Mouse (Mus musculus) bone marrow, adult 2 months (tissue): Measurements from ENCODE around the gene Siva1. TPM values are rescaled to one million over a fixed set of nuclear protein-coding genes. Genes with fewer than 3 reads are reported as not detected.

ENCODE experiments used
- H3K27ac ChIP-seq: fragments of 200-500 bp; 2 replicates; pipeline ENCODE4 v1.5.1; 2012; ENCODE audit warnings: low read depth, mild to moderate bottlenecking, control low read depth, inconsistent platforms, low read length; ENCODE audit not compliant: control insufficient read depth, poor library complexity, insufficient read depth
- H3K4me1 ChIP-seq: fragments of 200-500 bp; 2 replicates; pipeline ENCODE4 v1.6.1; 2011; ENCODE audit warnings: low read length; ENCODE audit not compliant: control insufficient read depth, insufficient read depth
- H3K4me3 ChIP-seq: fragments of 200-500 bp; replicated peaks from 2 replicates; pipeline ENCODE3; 2011; ENCODE audit warnings: mild to moderate bottlenecking, low read depth, low read length, control low read depth; ENCODE audit not compliant: control insufficient read depth
- CTCF ChIP-seq: fragments of 200-500 bp; IDR thresholded peaks from 2 replicates; pipeline ENCODE4 v1.5.1; 2011; ENCODE audit warnings: low read length, control low read depth; ENCODE audit not compliant: control insufficient read depth, insufficient read depth
- POLR2A ChIP-seq: fragments of 200-500 bp; IDR thresholded peaks from 2 replicates; pipeline ENCODE4 v1.6.1; 2011; ENCODE audit warnings: low read depth, mild to moderate bottlenecking, control low read depth, low read length, borderline replicate concordance; ENCODE audit not compliant: control insufficient read depth
- WGBS: fragments of 180-500 bp; shearing (Covaris S2); methylation state at CpG from one replicate; pipeline ENCODE4 v1.1.7; 2018; 5-methylcytosine and 5-hydroxymethylcytosine counted together
- polyA plus RNA-seq: library from polyadenylated mRNA; stranded (reverse); fragments of >200 nt; gene quantifications from 2 replicates; pipeline ENCODE4 v1.2.4, GENCODE M21; 2011; ENCODE audit warnings: low replicate concordance; ENCODE audit not compliant: missing spikeins, insufficient read depth, insufficient read length

The Siva1 gene
- polyA plus RNA-seq, 1 experiment, result 81.1 TPM

GRCm38 (mm10) chr12:112618981-112619685, 25.3 kb upstream of the Siva1 start:
- peak overlapping the region; percentile 89 for H3K27ac ChIP-seq
- H3K4me1 ChIP-seq, result peaks cover 20% of the 10 kb centered on the region
- 4% methylated on average over 13 of the region's 13 CpGs for WGBS
- 0 out of 2 replicates have a peak, but pooled peaks have one; percentile 27 for TF ChIP-seq POLR2A
- no peak for TF ChIP-seq CTCF
- H3K4me3 ChIP-seq, result peak overlapping the region; percentile 68

- WGBS, result under 1% methylated on average over 55 of the region's 56 CpGs
- Histone ChIP-seq H3K4me1 (peaks cover 20% of the 10 kb centered on the region), H3K27ac (peak within 1 kb of the TSS; percentile 89), H3K4me3 (peak within 1 kb of the TSS; percentile 68)
- peak; percentile 94 for TF ChIP-seq POLR2A
- peak; percentile 21; the same call in 1 of the 2 replicates for TF ChIP-seq CTCF
These were observed 24.7 kb upstream of the Siva1 start, which contains the start of gene Adssl1 for GRCm38 (mm10) chr12:112619686-112620353. Gene Adssl1, plus strand, starts transcription at chr12:112620045.

GRCm38 (mm10) chr12:112620354-112621061, 24.0 kb upstream of the Siva1 start:
- TF ChIP-seq CTCF, result no peak
- TF ChIP-seq POLR2A, result no peak
- 3% methylated on average over 16 of the region's 16 CpGs for WGBS
- peaks cover 20% of the 10 kb centered on the region for H3K4me1 ChIP-seq
- H3K4me3 ChIP-seq, result peak overlapping the region; percentile 68
- peak overlapping the region; percentile 89 for H3K27ac ChIP-seq

DNA sequence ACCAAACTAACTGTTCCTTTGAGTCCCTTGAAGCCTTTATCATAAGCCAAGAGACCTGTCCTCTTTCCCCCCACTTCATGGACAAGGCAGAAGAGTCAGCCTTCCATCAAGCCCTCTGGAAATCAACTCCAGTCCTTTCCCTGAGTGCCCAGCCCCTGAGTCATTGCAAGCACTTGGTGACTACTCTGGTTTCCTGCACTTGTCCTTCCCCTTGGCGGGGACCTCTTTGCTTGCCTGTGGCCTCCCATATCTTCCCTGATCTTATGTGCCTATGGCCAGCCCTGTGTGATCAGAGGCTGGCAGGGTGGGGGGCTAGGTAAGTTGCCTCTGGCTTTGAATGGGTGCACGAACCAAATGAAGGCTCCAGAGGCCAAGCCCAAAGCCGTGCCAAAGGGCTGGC, 22.6 kb upstream of the Siva1 start:
- Histone ChIP-seq H3K4me3 (no peak overlapping the region), H3K4me1 (peaks cover 22% of the 10 kb centered on the region), H3K27ac (no peak overlapping the region)
- TF ChIP-seq POLR2A, result no peak
- no peak for TF ChIP-seq CTCF
- 49% methylated on average over 3 of the region's 3 CpGs for WGBS

DNA sequence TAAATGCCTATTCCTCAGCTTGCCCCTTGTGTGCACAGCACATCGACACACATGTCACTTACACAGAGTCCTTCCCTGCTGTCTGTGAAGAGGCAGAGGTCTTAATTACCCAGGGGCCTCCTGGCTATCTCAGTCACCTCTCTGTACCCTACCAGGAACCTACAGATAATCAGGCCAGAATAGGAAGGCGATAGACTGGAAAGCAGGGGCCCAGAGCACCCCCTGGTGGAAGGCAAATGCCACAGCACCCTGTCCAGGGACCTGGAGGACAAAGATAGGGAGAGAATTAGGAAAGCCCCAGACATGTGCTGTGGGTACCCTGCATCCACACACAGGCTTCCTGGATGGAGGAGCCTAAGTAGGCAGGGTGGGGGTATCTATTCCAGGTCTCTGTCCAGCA, 20.7 kb upstream of the Siva1 start:
- H3K4me3 ChIP-seq, result no peak overlapping the region
- WGBS, result 13% methylated on average over 2 of the region's 2 CpGs
- TF ChIP-seq POLR2A (no peak), CTCF (peak; percentile 89)
- H3K27ac ChIP-seq, result no peak overlapping the region
- H3K4me1 ChIP-seq, result peaks cover 21% of the 10 kb centered on the region; the same call in 1 of the 2 replicates

DNA sequence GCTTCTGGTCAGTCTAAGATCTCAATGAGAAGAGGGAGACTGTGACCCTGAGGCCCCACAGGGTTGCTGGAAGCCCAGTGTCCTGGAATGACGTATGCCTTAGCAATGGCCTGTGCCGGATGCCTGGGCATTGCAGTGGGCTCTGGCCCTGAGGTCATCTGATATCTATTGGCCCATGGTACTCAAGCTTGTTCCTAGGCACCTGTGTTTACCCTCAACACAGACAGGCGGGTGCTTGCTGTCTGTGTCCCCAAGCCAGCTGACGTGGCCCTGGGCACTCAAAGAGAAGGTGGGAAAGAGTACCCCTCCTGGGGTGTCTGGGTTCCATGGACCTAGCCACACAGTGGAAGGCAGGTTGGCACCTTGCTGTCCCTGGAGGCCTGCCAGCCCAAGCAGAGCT, 18.8 kb upstream of the Siva1 start:
- Histone ChIP-seq H3K27ac (peak overlapping the region; percentile 17; the same call in 1 of the 2 replicates), H3K4me3 (no peak overlapping the region), H3K4me1 (peaks cover 23% of the 10 kb centered on the region)
- no peak for TF ChIP-seq POLR2A
- no peak for TF ChIP-seq CTCF
- 71% methylated on average over 4 of the region's 4 CpGs for WGBS

DNA sequence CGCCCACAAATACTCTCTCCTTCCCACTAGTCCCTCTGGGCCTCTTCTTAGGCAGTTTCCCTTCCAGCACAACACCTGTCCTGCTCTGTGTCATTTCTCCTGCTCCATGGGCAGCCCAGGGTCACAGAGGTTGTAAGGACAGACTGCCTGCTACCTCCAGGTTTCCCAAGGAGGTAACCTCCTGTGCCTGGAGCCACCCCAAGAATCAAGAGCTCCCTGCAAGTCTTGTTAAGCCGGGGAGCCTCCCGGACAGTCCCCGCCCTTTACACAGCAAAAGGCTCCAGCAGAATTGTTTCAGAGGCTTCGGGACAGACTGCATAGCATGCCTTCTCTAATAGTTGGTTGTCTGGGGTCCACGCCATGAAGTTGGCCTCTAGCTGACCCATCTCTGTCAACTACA, 18.0 kb upstream of the Siva1 start:
- H3K4me1 ChIP-seq, result peaks cover 22% of the 10 kb centered on the region
- WGBS, result 66% methylated on average over 6 of the region's 6 CpGs
- H3K27ac ChIP-seq, result peak overlapping the region; percentile 17; the same call in 1 of the 2 replicates

GRCm38 (mm10) chr12:112627097-112627881, 17.2 kb upstream of the Siva1 start:
- H3K4me3 ChIP-seq, result no peak overlapping the region
- H3K27ac ChIP-seq, result peak overlapping the region; percentile 92
- TF ChIP-seq POLR2A (no peak), CTCF (peak; percentile 67)
- H3K4me1 ChIP-seq, result peaks cover 24% of the 10 kb centered on the region
- WGBS, result 48% methylated on average over 7 of the region's 7 CpGs

More for the DNA sequence above, 18.0 kb upstream of the Siva1 start:
- TF ChIP-seq CTCF (no peak), POLR2A (no peak)
- H3K4me3 ChIP-seq, result no peak overlapping the region
